Mouse (Mus musculus): Measurements from ENCODE around the gene Zfp592.

Gene Zfp592

DNA sequence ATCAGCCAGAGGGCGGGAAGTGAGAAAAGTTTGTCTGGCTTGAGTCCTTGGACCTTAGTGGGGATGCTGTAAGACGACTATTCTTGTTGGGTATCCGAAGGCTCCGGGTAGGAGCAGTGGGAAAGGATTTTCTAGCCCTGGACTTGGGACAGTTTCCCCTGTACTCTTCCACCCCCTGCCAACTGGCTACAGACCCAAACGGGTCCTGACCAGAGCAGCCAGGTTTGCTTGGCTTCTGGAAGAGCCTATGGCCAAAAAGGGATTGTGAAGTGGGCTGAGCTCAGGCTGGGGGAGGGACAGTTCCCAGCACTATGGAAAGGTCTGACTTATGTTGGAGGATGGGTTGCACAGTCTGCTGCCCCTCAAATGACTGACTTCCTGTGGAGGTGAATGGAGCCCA lies 65.9 kb downstream of the Zfp592 start:
- DNase-seq: no peak

- no peak for DNase-seq
Measured at GRCm38 (mm10) chr7:81060908-81061307, 67.4 kb downstream of the Zfp592 start.

DNA sequence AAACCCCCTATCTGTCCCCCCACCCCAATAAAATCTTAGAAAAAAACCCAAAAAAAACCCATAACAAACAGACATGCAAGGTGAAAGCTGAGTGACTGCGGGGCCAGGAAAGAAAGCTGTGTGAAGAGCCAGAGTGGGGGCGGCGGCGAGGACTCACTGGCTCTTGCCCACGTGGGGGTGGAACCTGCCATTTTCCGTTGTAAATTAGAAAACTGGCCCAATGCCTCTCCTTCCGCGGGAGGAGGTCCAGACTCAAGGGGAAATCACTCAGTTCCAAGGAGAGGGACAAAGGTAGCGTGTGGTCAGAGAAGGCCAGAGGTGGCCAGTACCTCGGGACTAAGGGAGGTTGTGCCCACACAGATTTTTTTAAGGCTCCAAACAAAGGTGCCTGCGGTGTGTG lies 68.5 kb downstream of the Zfp592 start:
- no peak for DNase-seq

DNA sequence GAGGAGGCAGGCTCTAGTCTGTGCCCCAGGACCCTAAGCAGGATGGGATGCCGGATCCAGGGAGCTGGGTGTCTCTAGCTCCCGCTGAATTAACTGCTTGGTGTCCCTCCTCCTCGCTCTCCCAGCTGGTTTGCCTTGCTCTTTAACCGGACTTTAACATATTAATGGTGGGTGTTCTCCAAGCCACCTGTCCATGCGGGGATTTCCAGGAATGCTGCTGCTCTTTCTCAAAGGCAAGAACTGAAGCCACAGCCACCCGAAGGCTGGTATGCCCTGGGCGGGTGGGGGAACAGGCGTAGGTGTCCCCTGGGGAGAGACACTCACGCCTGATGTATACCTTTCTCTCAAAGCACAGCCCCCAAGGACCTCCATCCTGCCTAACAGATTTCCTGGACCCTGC lies 69.9 kb downstream of the Zfp592 start:
- no peak for DNase-seq

DNA sequence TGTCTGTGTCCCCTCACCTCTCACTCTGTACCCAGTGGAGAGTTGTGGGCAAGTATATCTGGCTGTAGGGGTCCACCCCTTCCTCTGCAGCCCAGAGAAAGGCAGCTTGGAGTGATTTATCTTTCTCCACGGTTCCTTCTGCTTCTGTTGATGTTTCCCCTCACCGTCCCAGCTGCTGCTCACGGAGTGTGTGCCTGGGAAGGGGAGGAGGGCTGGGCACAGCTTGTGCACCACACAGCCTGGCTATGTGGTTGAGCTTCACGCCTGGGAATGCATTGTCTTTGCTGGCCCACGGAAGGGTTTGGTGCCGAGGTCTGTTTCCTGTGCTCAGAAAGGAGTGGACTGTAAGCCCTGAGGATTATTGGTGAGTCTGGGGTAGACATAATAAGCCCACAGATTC lies 73.2 kb downstream of the Zfp592 start:
- DNase-seq: no peak

- DNase-seq: no peak
Measured at GRCm38 (mm10) chr7:81072463-81072862, 79.0 kb downstream of the Zfp592 start.

DNA sequence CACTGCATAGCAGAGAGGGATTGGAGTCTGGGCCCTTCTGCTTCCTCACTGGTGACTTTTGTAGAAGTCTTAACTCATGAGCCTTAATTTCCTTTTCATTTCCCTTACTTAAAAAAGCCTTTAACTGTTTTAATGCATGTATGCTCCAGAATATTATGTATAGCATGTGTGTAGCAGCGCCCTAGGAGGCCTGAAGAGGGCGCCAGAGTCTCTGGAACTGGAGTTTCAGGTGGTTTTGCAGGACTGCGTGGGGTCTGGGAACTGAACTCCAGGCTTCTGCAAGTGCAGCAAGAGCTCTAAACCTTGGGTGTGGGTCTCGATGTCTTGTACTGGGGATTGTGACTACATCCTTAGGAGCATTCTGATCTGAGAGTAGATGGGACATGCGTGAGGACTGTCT lies 79.8 kb downstream of the Zfp592 start:
- DNase-seq: no peak

GRCm38 (mm10) chr7:81074546-81074945 lies 81.1 kb downstream of the Zfp592 start:
- no peak for DNase-seq

DNA sequence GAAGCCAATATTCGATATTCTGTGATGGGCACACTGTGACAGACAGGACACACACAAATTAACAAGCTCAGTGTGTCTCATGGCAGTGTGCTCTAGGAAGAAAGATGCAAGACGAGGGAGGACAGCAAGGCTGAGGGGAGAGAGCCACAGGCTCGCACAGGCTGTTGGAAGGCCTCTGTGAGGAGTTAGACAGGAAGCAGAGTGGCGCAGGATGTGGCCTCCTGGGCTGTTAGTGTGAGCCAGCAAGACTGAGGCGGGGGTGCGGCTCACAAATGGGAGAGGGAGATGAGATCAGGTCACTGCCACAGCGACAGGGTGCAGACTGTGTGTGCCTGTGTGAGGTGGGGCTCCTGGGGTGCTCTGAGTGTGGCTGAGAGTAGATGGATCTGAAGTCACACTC lies 81.8 kb downstream of the Zfp592 start:
- DNase-seq: no peak

DNA sequence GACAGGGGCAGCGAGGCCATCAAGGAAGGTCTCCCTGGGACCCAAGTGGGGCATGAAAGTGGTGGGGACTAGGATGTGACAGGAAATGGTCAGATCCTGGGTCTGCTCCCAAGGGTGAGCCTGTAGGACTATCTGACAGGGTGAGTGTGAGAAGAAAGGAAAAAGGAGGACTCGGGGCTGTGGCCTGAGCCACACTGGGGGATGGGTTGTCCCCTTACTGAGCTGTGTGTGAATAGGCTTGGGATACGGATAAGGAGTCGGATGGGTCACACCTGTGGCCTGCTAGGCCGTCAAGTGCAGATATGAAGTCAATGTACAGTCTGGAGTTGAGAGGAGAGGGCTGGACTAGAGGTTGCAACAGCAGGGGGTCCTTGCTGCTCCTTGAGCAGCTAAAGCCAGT lies 82.3 kb downstream of the Zfp592 start:
- DNase-seq: no peak

GRCm38 (mm10) chr7:81077009-81077408 lies 83.5 kb downstream of the Zfp592 start:
- no peak for DNase-seq

DNA sequence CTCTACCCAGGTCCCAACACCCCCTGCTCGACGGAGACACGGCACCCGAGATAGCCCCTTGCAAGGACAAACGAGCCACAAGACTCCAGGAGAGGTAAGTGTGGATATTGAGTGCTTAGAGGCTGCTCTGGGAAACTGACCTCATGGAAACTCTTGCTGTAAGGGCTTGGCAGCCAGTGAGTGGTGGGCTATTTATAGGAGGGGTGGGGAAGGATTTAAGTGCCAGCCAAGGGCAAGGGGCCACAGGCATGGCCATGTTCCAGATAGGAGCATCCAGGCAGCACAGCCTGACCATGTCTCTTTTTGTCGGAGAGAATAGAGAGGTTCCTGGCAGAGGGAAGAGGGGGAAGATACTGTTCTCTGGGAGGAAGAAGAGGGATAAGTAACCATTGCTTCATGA lies 85.3 kb downstream of the Zfp592 start:
- DNase-seq: no peak

DNA sequence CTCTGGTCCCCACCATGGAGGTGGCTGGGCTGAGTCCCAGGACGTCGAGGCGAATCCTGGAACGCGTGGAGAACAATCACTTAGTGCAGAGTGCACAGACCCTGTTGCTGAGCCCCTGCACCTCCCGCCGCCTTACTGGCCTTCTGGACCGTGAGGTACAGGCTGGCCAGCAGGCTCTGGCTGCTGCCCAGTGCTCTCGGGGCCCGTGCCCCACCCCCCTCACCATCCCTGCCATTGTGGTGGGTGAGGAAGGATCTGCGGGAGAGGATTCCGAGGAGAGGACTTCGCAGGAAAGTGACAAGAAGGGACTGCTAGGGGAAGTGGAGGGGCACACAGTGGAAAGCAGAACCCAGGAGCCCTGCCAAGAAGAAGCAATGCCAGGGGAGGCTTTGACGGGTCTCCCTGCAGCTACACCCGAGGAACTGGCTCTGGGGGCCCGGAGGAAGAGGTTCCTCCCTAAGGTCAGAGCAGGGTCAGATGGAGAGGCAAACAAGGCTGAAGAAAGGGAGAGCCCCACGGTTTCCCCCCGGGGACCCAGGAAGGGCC lies 100.0 kb downstream of the Zfp592 start:
- peak in 1 of 2 experiments; percentile 22 for DNase-seq

DNA sequence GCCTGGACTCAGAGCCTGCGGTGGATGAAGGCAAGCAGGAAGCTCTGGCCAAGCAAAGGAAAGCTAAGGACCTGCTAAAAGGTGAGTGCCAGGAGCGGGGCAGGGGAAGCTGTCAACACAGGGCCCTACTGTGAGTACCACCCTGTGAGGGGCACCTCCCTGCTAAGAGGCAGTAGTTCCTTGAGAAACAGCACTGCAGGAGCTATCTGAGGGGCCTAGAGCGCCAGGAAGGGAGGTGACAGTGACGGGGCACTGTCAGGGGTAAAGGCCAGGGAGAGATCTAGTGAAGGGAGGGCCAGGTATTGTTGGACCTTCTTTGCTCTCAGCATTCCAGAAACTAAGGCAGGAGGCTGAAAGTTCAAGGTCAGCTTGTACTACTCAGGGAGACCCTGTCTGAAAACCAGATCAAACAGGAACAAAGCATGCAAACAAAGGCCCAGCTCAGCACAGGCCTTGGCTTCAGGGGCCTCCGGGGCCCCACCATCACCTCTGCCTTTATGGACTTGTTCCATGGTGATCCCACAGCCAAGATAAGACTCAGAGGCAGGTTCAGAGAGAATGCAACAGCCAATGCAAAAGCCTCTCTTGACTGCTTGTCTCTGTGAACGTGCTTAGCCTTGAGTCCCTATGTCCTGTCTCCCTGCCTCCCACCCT lies 100.8 kb downstream of the Zfp592 start:
- DNase-seq: no peak
